20 mouse cellular contexts compared by ENCODE assay signal in the genomic region with DNA sequence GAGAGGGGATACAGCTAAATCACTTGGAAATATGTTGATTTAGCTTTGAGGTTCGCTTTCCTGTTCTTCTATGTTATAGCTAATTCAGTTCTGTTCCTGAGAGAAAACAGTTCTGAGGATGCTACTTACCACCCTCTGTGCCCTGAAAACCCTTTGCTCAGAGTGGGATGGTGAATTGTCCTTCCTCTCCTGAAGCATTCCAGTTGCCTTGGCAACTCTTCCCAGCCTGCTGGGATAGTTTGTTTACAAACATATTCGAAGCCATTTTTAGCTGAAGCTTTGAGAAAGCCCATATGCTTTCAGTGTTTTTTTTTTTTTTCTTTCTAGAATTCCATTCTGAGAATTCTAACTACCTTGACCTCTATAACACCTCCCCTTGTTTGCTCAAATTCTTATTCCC.
A peak's percentile ranks its signal among the peaks of the same experiment; 100 is the strongest.
DNase-seq lines count a peak whose midpoint lies in the region; ATAC-seq and TF ChIP-seq lines count a peak whose summit lies in the region.
"Had no signal": no experiment of that assay in that cellular context is flagged by ENCODE, and none has a peak within 500 bp of the region (broad histone marks: within the 10 kb centered on the region; RNA-seq: fewer than 3 reads in every experiment).

No protein-coding gene starts in this region.

- no peaks in the 10 kb centered on the region for H3K36me3 ChIP-seq in hindbrain, postnatal 0 days (ENCODE audit: insufficient read depth, low read length)
- H3K36me3 ChIP-seq in hindbrain, embryonic 10.5 days = no peaks in the 10 kb centered on the region
- no peaks in the 10 kb centered on the region for H3K36me3 ChIP-seq in midbrain, embryonic 14.5 days (ENCODE audit: control insufficient read depth, insufficient read depth, low read length)
- no peaks in the 10 kb centered on the region for H3K36me3 ChIP-seq in midbrain, embryonic 10.5 days
- H3K36me3 ChIP-seq: forebrain, embryonic 10.5 days; heart, embryonic 10.5 days; liver, embryonic 13.5 days; lung, embryonic 15.5 days; stomach, embryonic 15.5 days had no signal

- H3K27me3 ChIP-seq in hindbrain, postnatal 0 days (ENCODE audit: insufficient read depth, low read length) = no peaks in the 10 kb centered on the region
- no peaks in the 10 kb centered on the region for H3K27me3 ChIP-seq in hindbrain, embryonic 10.5 days (ENCODE audit: insufficient read depth, poor library complexity, severe bottlenecking)
- no peaks in the 10 kb centered on the region for H3K27me3 ChIP-seq in midbrain, embryonic 14.5 days (ENCODE audit: control insufficient read depth, insufficient read depth, low read length)
- no peaks in the 10 kb centered on the region for H3K27me3 ChIP-seq in midbrain, embryonic 10.5 days (ENCODE audit: low read depth, poor library complexity, severe bottlenecking)
- H3K27me3 ChIP-seq: liver, embryonic 13.5 days; lung, embryonic 15.5 days; stomach, embryonic 15.5 days had no signal

- no peak for TF ChIP-seq CTCF in hindbrain, postnatal 0 days (IDR thresholded peaks at IDR 0.05; ENCODE audit: low read depth)

- H3K9me3 ChIP-seq in hindbrain, postnatal 0 days (ENCODE audit: low read length) = no peaks in the 10 kb centered on the region
- H3K9me3 ChIP-seq in hindbrain, embryonic 10.5 days = no peaks in the 10 kb centered on the region
- H3K9me3 ChIP-seq in midbrain, embryonic 14.5 days (ENCODE audit: control insufficient read depth, low read length) = no peaks in the 10 kb centered on the region
- no peaks in the 10 kb centered on the region for H3K9me3 ChIP-seq in midbrain, embryonic 10.5 days (replicated peaks)
- H3K9me3 ChIP-seq: forebrain, embryonic 10.5 days; heart, embryonic 10.5 days; liver, embryonic 13.5 days; lung, embryonic 15.5 days; stomach, embryonic 15.5 days had no signal

- H3K4me3 ChIP-seq in hindbrain, postnatal 0 days (ENCODE audit: low read length) = no peak overlapping the region
- H3K4me3 ChIP-seq in hindbrain, embryonic 10.5 days = no peak overlapping the region
- H3K4me3 ChIP-seq in midbrain, embryonic 14.5 days (replicated peaks; ENCODE audit: low read depth, low read length) = no peak overlapping the region
- no peak overlapping the region for H3K4me3 ChIP-seq in midbrain, embryonic 10.5 days
- H3K4me3 ChIP-seq: forebrain, embryonic 10.5 days; heart, embryonic 10.5 days; left cerebral cortex, adult 2 months; liver, embryonic 13.5 days; lung, embryonic 15.5 days; stomach, embryonic 15.5 days had no signal

- H3K9ac ChIP-seq in hindbrain, postnatal 0 days (replicated peaks; ENCODE audit: low read length) = no peak overlapping the region
- no peak overlapping the region for H3K9ac ChIP-seq in midbrain, embryonic 14.5 days (replicated peaks; ENCODE audit: low read length)
- H3K9ac ChIP-seq: liver, embryonic 13.5 days; lung, embryonic 15.5 days; stomach, embryonic 15.5 days had no signal

- 22% methylated on average over 2 of the region's 2 CpGs for WGBS in hindbrain, postnatal 0 days
- 51% methylated on average over 2 of the region's 2 CpGs for WGBS in hindbrain, embryonic 10.5 days
- WGBS in midbrain, embryonic 14.5 days = 44% methylated on average over 2 of the region's 2 CpGs
- 57% methylated on average over 2 of the region's 2 CpGs for WGBS in midbrain, embryonic 10.5 days

- no peak for ATAC-seq in hindbrain, postnatal 0 days
- no peak for ATAC-seq in midbrain, embryonic 14.5 days (ENCODE audit: low FRiP score, low TSS enrichment)
- ATAC-seq: inflammation-experienced regulatory T-cells, adult 6 months had no signal

- no peak overlapping the region for H3K27ac ChIP-seq in hindbrain, postnatal 0 days
- H3K27ac ChIP-seq in hindbrain, embryonic 10.5 days = no peak overlapping the region
- H3K27ac ChIP-seq in midbrain, embryonic 14.5 days (replicated peaks; ENCODE audit: low read depth, low read length) = no peak overlapping the region
- no peak overlapping the region; the same call in 1 of the 2 replicates for H3K27ac ChIP-seq in midbrain, embryonic 10.5 days (replicated peaks)
- H3K27ac ChIP-seq: forebrain, embryonic 10.5 days; heart, embryonic 10.5 days; left cerebral cortex, adult 2 months; liver, embryonic 13.5 days; lung, embryonic 15.5 days; stomach, embryonic 15.5 days had no signal

- no peaks in the 10 kb centered on the region for H3K4me1 ChIP-seq in hindbrain, postnatal 0 days (ENCODE audit: insufficient read depth, low read length)
- H3K4me1 ChIP-seq in hindbrain, embryonic 10.5 days (replicated peaks) = peaks cover 41% of the 10 kb centered on the region
- peaks cover 18% of the 10 kb centered on the region for H3K4me1 ChIP-seq in midbrain, embryonic 14.5 days (ENCODE audit: control insufficient read depth, insufficient read depth, low read length)
- peaks cover 43% of the 10 kb centered on the region for H3K4me1 ChIP-seq in midbrain, embryonic 10.5 days
- H3K4me1 ChIP-seq: heart, embryonic 10.5 days; liver, embryonic 13.5 days; lung, embryonic 15.5 days; stomach, embryonic 15.5 days had no signal

- no peak overlapping the region for H3K4me2 ChIP-seq in hindbrain, postnatal 0 days (ENCODE audit: low read depth, low read length)
- no peak overlapping the region for H3K4me2 ChIP-seq in midbrain, embryonic 14.5 days (ENCODE audit: low read length)
- H3K4me2 ChIP-seq: liver, embryonic 13.5 days; lung, embryonic 15.5 days; stomach, embryonic 15.5 days had no signal

- peak; percentile 14 for DNase-seq in cerebellum, postnatal 36 days
- no peak for DNase-seq in cerebellum, adult 8-10 months
- DNase-seq in hindbrain, postnatal 0 days (ENCODE audit: low spot score) = peak; percentile 39
- no peak for DNase-seq in hindbrain, embryonic 10.5 days (ENCODE audit: low spot score)
- DNase-seq in midbrain, embryonic 14.5 days = peak; percentile 60
- no peak for DNase-seq in midbrain, embryonic 10.5 days (ENCODE audit: low spot score)
- peak; percentile 72 for DNase-seq in brain, adult 2 months (ENCODE audit: low read depth, low spot score)
- no peak for DNase-seq in adrenal gland, postnatal 36 days
- DNase-seq: gastrocnemius, postnatal 10 days; heart, postnatal 4 days; kidney, adult 18-20 months; liver, embryonic 13.5 days; thymus, adult 2 months; thymus, postnatal 4 days had no signal

Comparison
In these comparisons a context has a peak if more than half of its experiments do, and no peak if none do; other contexts are left out.
1. DNase-seq: peak in cerebellum, postnatal 36 days (2 of 2), hindbrain, postnatal 0 days (single experiment), midbrain, embryonic 14.5 days (single experiment) and brain, adult 2 months (single experiment); none in cerebellum, adult 8-10 months (single experiment), hindbrain, embryonic 10.5 days (single experiment), midbrain, embryonic 10.5 days (single experiment) and adrenal gland, postnatal 36 days (0 of 2).